Mouse (Mus musculus) brain, embryonic 14.5 days (tissue): ENCODE measurements around the gene Ppp1r13b.

Experiments
- CTCF ChIP-seq: fragments of 200-500 bp; IDR thresholded peaks from 2 replicates; pipeline ENCODE4 v1.5.1; 2012; ENCODE audit warnings: inconsistent platforms, mild to moderate bottlenecking, moderate library complexity, borderline replicate concordance; ENCODE audit not compliant: insufficient read depth, insufficient read length; ENCODE audit errors: extremely low read depth
- POLR2A ChIP-seq: fragments of 200-500 bp; IDR thresholded peaks from 2 replicates; pipeline ENCODE4 v1.6.1; 2012; ENCODE audit warnings: mild to moderate bottlenecking, inconsistent platforms, borderline replicate concordance; ENCODE audit not compliant: poor library complexity, insufficient read depth, insufficient read length, severe bottlenecking; ENCODE audit errors: extremely low read depth

DNA sequence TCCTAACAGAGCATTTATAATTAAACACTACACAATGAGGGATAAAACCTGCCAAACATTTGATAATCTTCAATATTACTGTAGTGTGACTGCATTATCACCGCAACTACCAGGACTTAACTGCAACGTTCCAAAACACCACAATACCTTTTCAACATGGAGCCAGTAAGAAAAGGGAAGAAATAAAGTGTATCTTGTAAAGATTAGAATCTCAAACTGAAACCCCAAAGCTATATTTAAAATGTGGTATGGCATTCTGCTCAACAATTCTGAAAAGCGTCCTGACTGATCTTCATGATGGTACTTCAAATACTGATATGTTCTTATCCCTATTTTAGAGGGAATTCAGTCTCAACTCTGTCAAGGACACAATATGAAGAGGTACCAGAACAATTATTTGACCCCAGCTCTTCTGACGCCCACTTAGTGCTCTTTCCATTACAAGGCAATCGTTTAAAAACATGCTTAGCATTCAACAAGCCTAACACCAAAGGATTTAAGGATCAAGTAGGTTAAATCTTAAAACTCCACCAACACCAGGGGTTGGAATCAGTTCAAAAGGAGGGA is 1.5 kb downstream of the Ppp1r13b start:
- TF ChIP-seq POLR2A (no peak), CTCF (no peak)
